Mouse (Mus musculus): ENCODE measurements around the gene Mov10.

DNA sequence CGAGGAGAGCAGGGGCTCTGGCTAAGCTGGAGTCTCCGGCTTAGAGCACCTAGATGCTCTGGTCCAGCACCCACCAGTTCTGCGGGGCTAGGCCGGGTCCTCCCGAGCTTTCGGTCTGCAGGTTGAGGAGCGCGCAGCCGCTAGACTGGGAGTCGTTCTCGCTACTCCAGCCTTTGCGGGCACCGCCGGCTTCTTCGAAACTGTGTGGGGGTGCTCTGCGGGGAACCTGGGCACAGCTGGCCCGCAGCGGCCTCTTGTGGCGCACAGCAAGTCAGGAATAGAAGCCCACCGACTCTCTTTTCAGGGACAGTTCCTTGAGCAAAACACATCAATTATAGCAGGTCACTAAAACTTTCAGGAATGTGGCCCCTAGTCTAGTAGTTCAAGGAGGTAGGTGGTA is 41.0 kb downstream of the Mov10 start:
- TF ChIP-seq CTCF (conservative IDR thresholded peaks at IDR 0.05; ENCODE audit: insufficient read depth, insufficient read length, low read depth, low read length) (no peak), POLR2A (IDR thresholded peaks at IDR 0.05; ENCODE audit: low read depth, low read length) (no peak)

Measured in kidney, adult 2 months (tissue).